ENCODE assay signal across 28 mouse cellular contexts in genomic region chr7:120942506-120942905, GRCm38 (mm10). TPM values are rescaled to one million over a fixed set of nuclear protein-coding genes. Genes with fewer than 3 reads are reported as not detected.
DNase-seq lines count a peak whose midpoint lies in the region; ATAC-seq and TF ChIP-seq lines count a peak whose summit lies in the region.
"Had no signal": no experiment of that assay in that cellular context is flagged by ENCODE, and none has a peak within 500 bp of the region (broad histone marks: within the 10 kb centered on the region; RNA-seq: fewer than 3 reads in every experiment).

No protein-coding gene starts in this region.

- no peak overlapping the region for H3K4me3 ChIP-seq in kidney, embryonic 16.5 days (ENCODE audit: low read length)
- H3K4me3 ChIP-seq in kidney, postnatal 0 days (replicated peaks; ENCODE audit: low read depth, low read length) = no peak overlapping the region
- H3K4me3 ChIP-seq in lung, embryonic 14.5 days (ENCODE audit: low read depth, low read length) = no peak overlapping the region
- H3K4me3 ChIP-seq: embryonic facial prominence, embryonic 12.5 days; erythroblast, embryonic 14.5 days; forebrain, embryonic 12.5 days; forebrain, embryonic 15.5 days; heart, embryonic 12.5 days; heart, embryonic 15.5 days; hindbrain, embryonic 10.5 days; hindbrain, embryonic 13.5 days had no signal

- no peaks in the 10 kb centered on the region for H3K4me1 ChIP-seq in kidney, embryonic 16.5 days (ENCODE audit: insufficient read depth, low read length)
- no peaks in the 10 kb centered on the region for H3K4me1 ChIP-seq in kidney, postnatal 0 days (replicated peaks; ENCODE audit: insufficient read depth, low read length)
- no peaks in the 10 kb centered on the region for H3K4me1 ChIP-seq in lung, embryonic 14.5 days (ENCODE audit: insufficient read depth)
- H3K4me1 ChIP-seq: embryonic facial prominence, embryonic 12.5 days; forebrain, embryonic 12.5 days; forebrain, embryonic 15.5 days; heart, embryonic 12.5 days; heart, embryonic 15.5 days; hindbrain, embryonic 10.5 days; hindbrain, embryonic 13.5 days had no signal

- no peaks in the 10 kb centered on the region for H3K27me3 ChIP-seq in kidney, embryonic 16.5 days (ENCODE audit: insufficient read depth, low read length)
- no peaks in the 10 kb centered on the region for H3K27me3 ChIP-seq in kidney, postnatal 0 days (ENCODE audit: insufficient read depth, low read length)
- no peaks in the 10 kb centered on the region for H3K27me3 ChIP-seq in lung, embryonic 14.5 days (ENCODE audit: insufficient read depth, low read length)
- H3K27me3 ChIP-seq: embryonic facial prominence, embryonic 12.5 days; forebrain, embryonic 12.5 days; forebrain, embryonic 15.5 days; heart, embryonic 12.5 days; heart, embryonic 15.5 days; hindbrain, embryonic 13.5 days had no signal

- no peaks in the 10 kb centered on the region for H3K9me3 ChIP-seq in kidney, embryonic 16.5 days (ENCODE audit: low read length)
- H3K9me3 ChIP-seq in kidney, postnatal 0 days (replicated peaks; ENCODE audit: low read length) = no peaks in the 10 kb centered on the region
- no peaks in the 10 kb centered on the region for H3K9me3 ChIP-seq in lung, embryonic 14.5 days (ENCODE audit: low read depth, low read length)
- H3K9me3 ChIP-seq: embryonic facial prominence, embryonic 12.5 days; forebrain, embryonic 12.5 days; forebrain, embryonic 15.5 days; heart, embryonic 12.5 days; heart, embryonic 15.5 days; hindbrain, embryonic 10.5 days; hindbrain, embryonic 13.5 days had no signal

- no peak overlapping the region for H3K4me2 ChIP-seq in kidney, embryonic 16.5 days (replicated peaks; ENCODE audit: low read depth, low read length)
- no peak overlapping the region for H3K4me2 ChIP-seq in kidney, postnatal 0 days (ENCODE audit: low read length)
- H3K4me2 ChIP-seq in lung, embryonic 14.5 days = no peak overlapping the region
- H3K4me2 ChIP-seq: embryonic facial prominence, embryonic 12.5 days; forebrain, embryonic 12.5 days; forebrain, embryonic 15.5 days; heart, embryonic 12.5 days; heart, embryonic 15.5 days; hindbrain, embryonic 13.5 days had no signal

- WGBS in kidney, embryonic 16.5 days = 60% methylated on average over 1 of the region's 1 CpGs
- WGBS in kidney, postnatal 0 days = 73% methylated on average over 1 of the region's 1 CpGs
- WGBS in lung, embryonic 14.5 days = 81% methylated on average over 1 of the region's 1 CpGs

- peaks cover 63% of the 10 kb centered on the region for H3K36me3 ChIP-seq in kidney, embryonic 16.5 days (ENCODE audit: insufficient read depth, low read length)
- H3K36me3 ChIP-seq in kidney, postnatal 0 days (ENCODE audit: insufficient read depth, low read length) = peaks cover 47% of the 10 kb centered on the region
- H3K36me3 ChIP-seq in lung, embryonic 14.5 days (ENCODE audit: insufficient read depth) = peaks cover 86% of the 10 kb centered on the region

- TF ChIP-seq CTCF in kidney, postnatal 0 days (IDR thresholded peaks at IDR 0.05; ENCODE audit: low read depth) = no peak
- no peak for TF ChIP-seq CTCF in lung, embryonic 14.5 days (IDR thresholded peaks at IDR 0.05; ENCODE audit: low read depth)

- no peak overlapping the region; the same call in 1 of the 2 replicates for H3K27ac ChIP-seq in kidney, embryonic 16.5 days (ENCODE audit: low read length)
- H3K27ac ChIP-seq in kidney, postnatal 0 days = peak overlapping the region; percentile 75; the same call in 1 of the 2 replicates
- no peak overlapping the region for H3K27ac ChIP-seq in lung, embryonic 14.5 days (ENCODE audit: low read depth)
- H3K27ac ChIP-seq: embryonic facial prominence, embryonic 12.5 days; forebrain, embryonic 12.5 days; forebrain, embryonic 15.5 days; heart, embryonic 15.5 days; hindbrain, embryonic 10.5 days; hindbrain, embryonic 13.5 days had no signal

- DNase-seq in kidney, adult 18-20 months = peak; percentile 43
- DNase-seq in kidney, postnatal 0 days (ENCODE audit: low spot score) = no peak
- DNase-seq in kidney, adult 8-10 months = no peak
- peak; percentile 7 for DNase-seq in lung, embryonic 14.5 days
- no peak for DNase-seq in lung, postnatal 25 days (ENCODE audit: low spot score)
- no peak for DNase-seq in cerebellum, postnatal 14 days
- DNase-seq: adrenal gland, adult 2 months; adrenal gland, postnatal 14 days; cerebellum, adult 11 months; cerebellum, adult 2 months; cerebellum, adult 9-11 months; cerebellum, postnatal 36 days; gastrocnemius, postnatal 25 days; heart, adult 18-20 months; heart, postnatal 10 days; heart, postnatal 36 days had no signal

- H3K9ac ChIP-seq in kidney, embryonic 16.5 days (replicated peaks; ENCODE audit: low read length) = no peak overlapping the region
- H3K9ac ChIP-seq in kidney, postnatal 0 days (ENCODE audit: low read depth, low read length) = no peak overlapping the region
- H3K9ac ChIP-seq in lung, embryonic 14.5 days = no peak overlapping the region
- H3K9ac ChIP-seq: embryonic facial prominence, embryonic 12.5 days; forebrain, embryonic 12.5 days; forebrain, embryonic 15.5 days; heart, embryonic 12.5 days; heart, embryonic 15.5 days; hindbrain, embryonic 13.5 days had no signal

- ATAC-seq in kidney, embryonic 16.5 days (ENCODE audit: low FRiP score, low TSS enrichment) = no peak
- ATAC-seq in kidney, postnatal 0 days (replicated peaks; ENCODE audit: low FRiP score, low read depth) = no peak
- no peak for ATAC-seq in lung, embryonic 14.5 days (ENCODE audit: insufficient read depth)
- ATAC-seq: CD4-positive, CD25-positive, alpha-beta regulatory T cell, adult 4 months; forebrain, embryonic 15.5 days; hindbrain, embryonic 16.5 days had no signal

RNA-seq across cellular contexts. Expression of gene Polr3e, which starts 25.0 kb away (rescaled TPM):
- polyA plus RNA-seq in kidney, embryonic 16.5 days (2015; fragmentation: Nextera tagmentation; extraction: Ambion mirVana) = 45.6 and 46.4 TPM in 2 replicates
- polyA plus RNA-seq in kidney, postnatal 0 days (2015; fragmentation: Nextera tagmentation; extraction: Ambion mirVana) = 31.8 and 34.0 TPM in 2 replicates
- 24.3 and 24.6 TPM in 2 replicates for polyA plus RNA-seq in lung, embryonic 14.5 days (2014; fragmentation: Nextera tagmentation; extraction: Ambion mirVana)

RNA-seq across cellular contexts. Expression of gene Cdr2, which starts 39.6 kb away (rescaled TPM):
- 10.4 and 11.1 TPM in 2 replicates for polyA plus RNA-seq in kidney, embryonic 16.5 days (2015; fragmentation: Nextera tagmentation; extraction: Ambion mirVana)
- polyA plus RNA-seq in kidney, postnatal 0 days (2015; fragmentation: Nextera tagmentation; extraction: Ambion mirVana) = 9.7 and 10.1 TPM in 2 replicates
- polyA plus RNA-seq in lung, embryonic 14.5 days (2014; fragmentation: Nextera tagmentation; extraction: Ambion mirVana) = 13.4 and 13.5 TPM in 2 replicates

RNA-seq across cellular contexts. Expression of gene Mfsd13b, which starts 39.8 kb away (rescaled TPM):
- 0.24 TPM in 1 of 2 replicates, not detected in the other for polyA plus RNA-seq in kidney, embryonic 16.5 days (2015; fragmentation: Nextera tagmentation; extraction: Ambion mirVana)
- 0.22 and 0.52 TPM in 2 replicates for polyA plus RNA-seq in kidney, postnatal 0 days (2015; fragmentation: Nextera tagmentation; extraction: Ambion mirVana)
- polyA plus RNA-seq in lung, embryonic 14.5 days (2014; fragmentation: Nextera tagmentation; extraction: Ambion mirVana) = 0.14 TPM in 1 of 2 replicates, not detected in the other
- polyA plus RNA-seq: C2C12; CD4-positive, CD25-positive, alpha-beta regulatory T cell, adult 4 months; embryonic facial prominence, embryonic 12.5 days; erythroblast, embryonic 14.5 days; hindbrain, embryonic 16.5 days had no signal

Comparison
In these comparisons a context has a peak if more than half of its experiments do, and no peak if none do; other contexts are left out.
1. DNase-seq: peak in kidney, adult 18-20 months (single experiment) and lung, embryonic 14.5 days (single experiment); none in kidney, postnatal 0 days (single experiment), kidney, adult 8-10 months (0 of 2), lung, postnatal 25 days (single experiment) and cerebellum, postnatal 14 days (0 of 2).